Mouse (Mus musculus) megakaryocyte, embryonic 14.5 days (primary cell): Measurements from ENCODE around the gene Vdac1.
"Not testable (repeated sequence)": the region's sequence is repeated elsewhere in the genome, so short reads cannot be mapped to it uniquely, and the experiment has no call there.

Experiments used
- FLI1 ChIP-seq: IDR thresholded peaks from 2 replicates; pipeline ENCODE4 v1.6.1; 2012; ENCODE audit warnings: low read length, inconsistent platforms, mixed read lengths
- GATA1 ChIP-seq: IDR thresholded peaks from 3 replicates; pipeline ENCODE4 v1.6.1; 2012; ENCODE audit warnings: mixed read lengths, low read length, inconsistent platforms, borderline replicate concordance

DNA sequence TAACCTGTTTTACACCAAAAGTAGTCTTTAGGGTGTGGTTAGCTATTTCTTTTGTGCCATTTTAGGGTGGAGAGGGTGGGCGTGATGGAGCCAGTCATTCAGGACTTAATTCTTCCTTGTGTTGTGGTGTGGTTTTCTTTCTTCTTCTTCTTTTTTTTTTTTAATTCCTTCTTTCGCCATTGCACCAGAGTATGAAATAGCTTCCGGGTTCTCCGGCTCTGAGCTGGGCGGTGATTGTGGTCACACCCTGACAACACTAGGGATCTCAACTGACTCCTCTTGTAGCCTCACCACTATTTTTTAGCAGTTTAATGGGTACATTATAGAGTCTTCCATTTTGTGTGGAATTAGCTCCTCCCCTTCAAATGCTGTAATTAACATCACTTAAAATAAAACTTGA, 28.3 kb downstream of the Vdac1 start:
- TF ChIP-seq GATA1, FLI1: not testable (repeated sequence)
